Mouse (Mus musculus): ENCODE data around the gene Ctnnd1.

The Ctnnd1 gene

GRCm38 (mm10) chr2:84660253-84660652 is 9.7 kb upstream of the Ctnnd1 start:
- CTCF ChIA-PET: interaction anchor here (0.6 to 2.3 kb wide), 26 partner anchors 8 to 210 kb away, joined by 3 to 28 read pairs (median 4); partner anchors contain the start of genes Ctnnd1 (in 1 of the 4), Med19 (in 1 of the 4) and Tfpi (in 1 of the 4)
- POLR2A ChIA-PET: interaction anchor here in 3 of 4 experiments (0.6 to 2.9 kb wide), 20 partner anchors 9 to 206 kb away, joined by 3 to 21 read pairs (median 5); partner anchors contain the start of genes Ctnnd1 (in 2 of the 3), Selenoh (in 2 of the 3), Gm28635 (in 1 of the 3) and Med19 (in 1 of the 3)

GRCm38 (mm10) chr2:84658806-84659205 is 8.2 kb upstream of the Ctnnd1 start, which contains the start of gene Btbd18:
TSS of gene Btbd18 (plus strand) at chr2:84659079.
- POLR2A ChIA-PET: interaction anchor here in 1 of 4 experiments (0.7 to 1.3 kb wide), 3 partner anchors 10 to 471 kb away, joined by 3 read pairs; no protein-coding TSS in a partner anchor
- CTCF ChIA-PET: no interaction called here

GRCm38 (mm10) chr2:84655864-84656263 is 5.3 kb upstream of the Ctnnd1 start:
- ChIA-PET CTCF (interaction anchor here in 3 of 4 experiments (0.6 to 1.4 kb wide), 4 partner anchors 18 to 201 kb away, joined by 3 to 9 read pairs (median 4); no protein-coding TSS in a partner anchor), POLR2A (interaction anchor here in 3 of 4 experiments (0.5 to 5.5 kb wide), 11 partner anchors 9 to 208 kb away, joined by 3 to 30 read pairs (median 3); partner anchors contain the start of gene Selenoh (in 1 of the 3))

GRCm38 (mm10) chr2:84653354-84653753 is 2.8 kb upstream of the Ctnnd1 start:
- ChIA-PET POLR2A (interaction anchor here in 3 of 4 experiments (0.6 to 5.5 kb wide), 10 partner anchors 10 to 202 kb away, joined by 3 to 30 read pairs (median 5); partner anchors contain the start of gene Selenoh (in 1 of the 3)), CTCF (interaction anchor here (0.6 to 1.5 kb wide), 11 partner anchors 17 to 198 kb away, joined by 3 to 8 read pairs (median 4); partner anchors contain the start of gene Selenoh (in 1 of the 4))

GRCm38 (mm10) chr2:84649674-84650073 is 891 bp downstream of the Ctnnd1 start:
- POLR2A ChIA-PET: interaction anchor here (0.6 to 7.7 kb wide), 53 partner anchors 8 to 230 kb away, joined by 3 to 68 read pairs (median 5); partner anchors contain the start of genes Selenoh (in 2 of the 4), Clp1 (in 1 of the 4), Gm19426 (in 1 of the 4) and Gm28635 (in 1 of the 4)
- CTCF ChIA-PET: interaction anchor here in 2 of 4 experiments (0.7 to 1.5 kb wide), 6 partner anchors 11 to 221 kb away, joined by 3 to 18 read pairs (median 4); no protein-coding TSS in a partner anchor

GRCm38 (mm10) chr2:84648369-84648768 is 2.2 kb downstream of the Ctnnd1 start:
- POLR2A ChIA-PET: interaction anchor here in 2 of 4 experiments (0.6 to 7.7 kb wide), 17 partner anchors 9 to 133 kb away, joined by 3 to 68 read pairs (median 9); partner anchors contain the start of genes Selenoh (in 2 of the 2) and Gm19426 (in 1 of the 2)
- CTCF ChIA-PET: interaction anchor here in 2 of 4 experiments (0.6 to 1.0 kb wide), 2 partner anchors 30 to 84 kb away, joined by 3 read pairs; no protein-coding TSS in a partner anchor

GRCm38 (mm10) chr2:84647051-84647568 is 3.5 kb downstream of the Ctnnd1 start:
- ChIA-PET CTCF (interaction anchor here in 2 of 4 experiments (0.6 kb wide), 2 partner anchors 29 to 192 kb away, joined by 3 to 6 read pairs; no protein-coding TSS in a partner anchor), POLR2A (interaction anchor here in 3 of 4 experiments (0.6 to 7.7 kb wide), 16 partner anchors 7 to 260 kb away, joined by 3 to 68 read pairs (median 4); partner anchors contain the start of gene Selenoh (in 1 of the 3))

- ChIA-PET CTCF (interaction anchor here in 1 of 4 experiments (1.4 kb wide), 1 partner anchor 28 kb away, joined by 3 read pairs; no protein-coding TSS in a partner anchor), POLR2A (interaction anchor here in 3 of 4 experiments (0.6 to 7.7 kb wide), 11 partner anchors 8 to 91 kb away, joined by 3 to 68 read pairs (median 4); no protein-coding TSS in a partner anchor)
These were observed 4.4 kb downstream of the Ctnnd1 start for GRCm38 (mm10) chr2:84646138-84646537.

- ChIA-PET CTCF (no interaction called here), POLR2A (interaction anchor here in 3 of 4 experiments (0.5 to 3.9 kb wide), 5 partner anchors 9 to 111 kb away, joined by 3 to 30 read pairs (median 6); partner anchors contain the start of gene Ctnnd1 (in 1 of the 3))
These were observed 9.7 kb downstream of the Ctnnd1 start for GRCm38 (mm10) chr2:84640833-84641232.

GRCm38 (mm10) chr2:84638428-84639220 is 11.9 kb downstream of the Ctnnd1 start:
- POLR2A ChIA-PET: interaction anchor here in 3 of 4 experiments (0.7 to 4.8 kb wide), 9 partner anchors 8 to 178 kb away, joined by 3 to 41 read pairs (median 5); partner anchors contain the start of gene Ctnnd1 (in 1 of the 3)
- CTCF ChIA-PET: interaction anchor here in 1 of 4 experiments (0.7 kb wide), 2 partner anchors 16 to 198 kb away, joined by 3 read pairs; no protein-coding TSS in a partner anchor

GRCm38 (mm10) chr2:84637452-84638165 is 13.0 kb downstream of the Ctnnd1 start:
- ChIA-PET CTCF (no interaction called here), POLR2A (interaction anchor here in 2 of 4 experiments (0.6 to 4.8 kb wide), 4 partner anchors 9 to 84 kb away, joined by 4 to 41 read pairs (median 18); no protein-coding TSS in a partner anchor)

GRCm38 (mm10) chr2:84636231-84636741 is 14.3 kb downstream of the Ctnnd1 start:
- CTCF ChIA-PET: interaction anchor here (0.6 to 1.8 kb wide), 11 partner anchors 11 to 157 kb away, joined by 3 to 9 read pairs (median 4); partner anchors contain the start of gene Serping1 (in 1 of the 4)
- POLR2A ChIA-PET: interaction anchor here (0.6 to 4.8 kb wide), 45 partner anchors 7 to 992 kb away, joined by 3 to 47 read pairs (median 5); partner anchors contain the start of genes Ctnnd1 (in 4 of the 4), Clp1 (in 1 of the 4), Tfpi (in 1 of the 4) and Timm10 (in 1 of the 4)

- POLR2A ChIA-PET: interaction anchor here (0.6 to 4.8 kb wide), 47 partner anchors 8 to 991 kb away, joined by 3 to 47 read pairs (median 5); partner anchors contain the start of genes Ctnnd1 (in 4 of the 4), Clp1 (in 1 of the 4), Tfpi (in 1 of the 4) and Timm10 (in 1 of the 4)
- CTCF ChIA-PET: interaction anchor here (0.6 to 1.8 kb wide), 12 partner anchors 11 to 181 kb away, joined by 3 to 9 read pairs (median 4); no protein-coding TSS in a partner anchor
These were observed 15.0 kb downstream of the Ctnnd1 start for GRCm38 (mm10) chr2:84635611-84636010.

- ChIA-PET CTCF (interaction anchor here in 2 of 4 experiments (0.6 to 1.8 kb wide), 6 partner anchors 10 to 180 kb away, joined by 3 to 9 read pairs (median 4); no protein-coding TSS in a partner anchor), POLR2A (interaction anchor here (0.6 to 4.8 kb wide), 32 partner anchors 8 to 991 kb away, joined by 3 to 47 read pairs (median 6); partner anchors contain the start of genes Ctnnd1 (in 3 of the 4), Clp1 (in 1 of the 4) and Zc3h15 (in 1 of the 4))
These were observed 15.6 kb downstream of the Ctnnd1 start for GRCm38 (mm10) chr2:84634934-84635482.

GRCm38 (mm10) chr2:84634006-84634405 is 16.6 kb downstream of the Ctnnd1 start:
- CTCF ChIA-PET: no interaction called here
- POLR2A ChIA-PET: interaction anchor here in 3 of 4 experiments (0.5 to 6.2 kb wide), 12 partner anchors 10 to 110 kb away, joined by 3 to 62 read pairs (median 14); partner anchors contain the start of gene Ctnnd1 (in 2 of the 3)

GRCm38 (mm10) chr2:84632999-84633398 is 17.6 kb downstream of the Ctnnd1 start:
- ChIA-PET POLR2A (interaction anchor here in 3 of 4 experiments (0.5 to 6.2 kb wide), 22 partner anchors 8 to 1483 kb away, joined by 3 to 62 read pairs (median 6); partner anchors contain the start of gene Ctnnd1 (in 2 of the 3)), CTCF (interaction anchor here in 1 of 4 experiments (0.6 kb wide), 1 partner anchor 890 kb away, joined by 4 read pairs; no protein-coding TSS in a partner anchor)
